8 mouse cellular contexts compared by ENCODE assay signal in genomic region chrX:9272460-9273361, GRCm38 (mm10). TPM values are rescaled to one million over a fixed set of nuclear protein-coding genes. Genes with fewer than 3 reads are reported as not detected.
A peak's percentile ranks its signal among the peaks of the same experiment; 100 is the strongest.
DNase-seq lines count a peak whose midpoint lies in the region; ATAC-seq and TF ChIP-seq lines count a peak whose summit lies in the region.

Gene Xk, plus strand, starts transcription at chrX:9272756.

- DNase-seq in layer of hippocampus, adult 11-12 months (ENCODE audit: low spot score): peak; percentile 11
- no peak for DNase-seq in layer of hippocampus, adult 9-10 months (ENCODE audit: low spot score)
- DNase-seq in embryonic facial prominence, embryonic 11.5 days (ENCODE audit: low spot score): peak; percentile 57
- peak; percentile 55 to 66 for DNase-seq in heart, adult 18-20 months
- DNase-seq in kidney, adult 18-20 months: peak; percentile 42
- DNase-seq in limb, embryonic 14.5 days (ENCODE audit: low spot score): peak; percentile 30
- DNase-seq in midbrain, embryonic 14.5 days: peak; percentile 74
- DNase-seq in spleen, adult 2 months (ENCODE audit: low read depth in 1 of 2, low spot score in 2 of 2): peak; percentile 15 to 53

- TF ChIP-seq POLR2A in limb, embryonic 14.5 days (IDR thresholded peaks at IDR 0.05; ENCODE audit: borderline replicate concordance, extremely low read depth, insufficient read depth, insufficient read length): no peak
- no peak for TF ChIP-seq POLR2A in spleen, adult 2 months (IDR thresholded peaks at IDR 0.05; ENCODE audit: low read depth, low read length)

- H3K27ac ChIP-seq in embryonic facial prominence, embryonic 11.5 days (replicated peaks; ENCODE audit: low read depth, low read length): no peak within 1 kb of the TSS
- no peak within 1 kb of the TSS for H3K27ac ChIP-seq in limb, embryonic 14.5 days (replicated peaks; ENCODE audit: low read depth, low read length)
- H3K27ac ChIP-seq in midbrain, embryonic 14.5 days (replicated peaks; ENCODE audit: low read depth, low read length): peak within 1 kb of the TSS; percentile 55
- peak within 1 kb of the TSS; percentile 74 for H3K27ac ChIP-seq in spleen, adult 2 months (ENCODE audit: insufficient read depth, low read length)

- no peaks in the 10 kb centered on the region for H3K9me3 ChIP-seq in embryonic facial prominence, embryonic 11.5 days (replicated peaks; ENCODE audit: control insufficient read depth, low read length)
- no peaks in the 10 kb centered on the region for H3K9me3 ChIP-seq in limb, embryonic 14.5 days (ENCODE audit: control insufficient read depth, low read length)
- H3K9me3 ChIP-seq in midbrain, embryonic 14.5 days (ENCODE audit: control insufficient read depth, low read length): no peaks in the 10 kb centered on the region

- no peaks in the 10 kb centered on the region for H3K27me3 ChIP-seq in embryonic facial prominence, embryonic 11.5 days (ENCODE audit: control insufficient read depth, insufficient read depth, low read length)
- H3K27me3 ChIP-seq in limb, embryonic 14.5 days (ENCODE audit: control insufficient read depth, insufficient read depth, low read length): no peaks in the 10 kb centered on the region; the same call in 1 of the 2 replicates
- H3K27me3 ChIP-seq in midbrain, embryonic 14.5 days (ENCODE audit: control insufficient read depth, insufficient read depth, low read length): no peaks in the 10 kb centered on the region
- no peaks in the 10 kb centered on the region for H3K27me3 ChIP-seq in spleen, adult 2 months (ENCODE audit: control insufficient read depth, insufficient read depth, low read length)

- peak; percentile 93 for ATAC-seq in embryonic facial prominence, embryonic 11.5 days (replicated peaks; ENCODE audit: insufficient number of reproducible peaks, low FRiP score, low TSS enrichment, low read depth)
- ATAC-seq in limb, embryonic 14.5 days (ENCODE audit: low FRiP score, low read depth): peak; percentile 70
- ATAC-seq in midbrain, embryonic 14.5 days (ENCODE audit: low FRiP score, low TSS enrichment): peak; percentile 90

- no peaks in the 10 kb centered on the region for H3K36me3 ChIP-seq in embryonic facial prominence, embryonic 11.5 days (replicated peaks; ENCODE audit: control insufficient read depth, insufficient read depth, low read depth, low read length)
- H3K36me3 ChIP-seq in limb, embryonic 14.5 days (ENCODE audit: control insufficient read depth, insufficient read depth, low read length): no peaks in the 10 kb centered on the region
- no peaks in the 10 kb centered on the region for H3K36me3 ChIP-seq in midbrain, embryonic 14.5 days (ENCODE audit: control insufficient read depth, insufficient read depth, low read length)
- H3K36me3 ChIP-seq in spleen, adult 2 months (ENCODE audit: control insufficient read depth, insufficient read depth, low read length): no peaks in the 10 kb centered on the region

- H3K4me1 ChIP-seq in embryonic facial prominence, embryonic 11.5 days (ENCODE audit: control insufficient read depth, insufficient read depth, low read length): no peaks in the 10 kb centered on the region
- no peaks in the 10 kb centered on the region for H3K4me1 ChIP-seq in limb, embryonic 14.5 days (ENCODE audit: control insufficient read depth, insufficient read depth, low read length)
- H3K4me1 ChIP-seq in midbrain, embryonic 14.5 days (ENCODE audit: control insufficient read depth, insufficient read depth, low read length): no peaks in the 10 kb centered on the region
- H3K4me1 ChIP-seq in spleen, adult 2 months (ENCODE audit: control insufficient read depth, insufficient read depth, insufficient read length): no peaks in the 10 kb centered on the region; the same call in 1 of the 2 replicates

- peak within 1 kb of the TSS; percentile 55 for H3K4me3 ChIP-seq in embryonic facial prominence, embryonic 11.5 days (ENCODE audit: low read depth, low read length)
- peak within 1 kb of the TSS; percentile 55 for H3K4me3 ChIP-seq in limb, embryonic 14.5 days (replicated peaks; ENCODE audit: low read length)
- H3K4me3 ChIP-seq in midbrain, embryonic 14.5 days (replicated peaks; ENCODE audit: low read depth, low read length): peak within 1 kb of the TSS; percentile 50
- H3K4me3 ChIP-seq in spleen, adult 2 months (ENCODE audit: extremely low read depth, insufficient read depth, insufficient read length): peak within 1 kb of the TSS; percentile 68

- H3K4me2 ChIP-seq in embryonic facial prominence, embryonic 11.5 days (ENCODE audit: low read depth, low read length): peak within 1 kb of the TSS; percentile 52
- peak within 1 kb of the TSS; percentile 53 for H3K4me2 ChIP-seq in limb, embryonic 14.5 days (replicated peaks; ENCODE audit: low read depth, low read length, severe bottlenecking)
- peak within 1 kb of the TSS; percentile 53 for H3K4me2 ChIP-seq in midbrain, embryonic 14.5 days (ENCODE audit: low read length)

- H3K9ac ChIP-seq in embryonic facial prominence, embryonic 11.5 days (replicated peaks; ENCODE audit: low read length): peak within 1 kb of the TSS; percentile 65
- H3K9ac ChIP-seq in limb, embryonic 14.5 days (ENCODE audit: low read depth, low read length, severe bottlenecking): peak within 1 kb of the TSS; percentile 56
- peak within 1 kb of the TSS; percentile 57 for H3K9ac ChIP-seq in midbrain, embryonic 14.5 days (replicated peaks; ENCODE audit: low read length)

- no peak for TF ChIP-seq CTCF in spleen, adult 2 months (IDR thresholded peaks at IDR 0.05; ENCODE audit: extremely low read depth, insufficient read depth, insufficient read length, insufficient replicate concordance)

- 9% methylated on average over 39 of the region's 94 CpGs for WGBS in embryonic facial prominence, embryonic 11.5 days
- WGBS in limb, embryonic 14.5 days: 16% methylated on average over 36 of the region's 94 CpGs
- 21% methylated on average over 77 of the region's 94 CpGs for WGBS in midbrain, embryonic 14.5 days
- 17% methylated on average over 62 of the region's 94 CpGs for WGBS in spleen, adult 2 months

RNA-seq across cellular contexts. Expression of gene Xk, which starts in this region (rescaled TPM):
- 2.4 and 2.9 TPM in 2 replicates for polyA plus RNA-seq in embryonic facial prominence, embryonic 11.5 days (2014; fragmentation: Nextera tagmentation; extraction: Ambion mirVana)
- 1 to 10 TPM; 9.3 to 9.6 TPM for total RNA-seq in heart, adult 18-20 months (2021)
- polyA plus RNA-seq in limb, embryonic 14.5 days (2012; rRNA removed): 0.84 and 0.95 TPM in 2 replicates
- polyA plus RNA-seq in limb, embryonic 14.5 days (2014; fragmentation: Nextera tagmentation; extraction: Ambion mirVana): 0.80 and 0.86 TPM in 2 replicates
- 3.6 and 5.0 TPM in 2 replicates for polyA plus RNA-seq in midbrain, embryonic 14.5 days (2014; fragmentation: Nextera tagmentation; extraction: Ambion mirVana)
- polyA plus RNA-seq in spleen, adult 2 months (2012; rRNA removed): 2.2 and 3.6 TPM in 2 replicates

Comparison
In these comparisons a context has a peak if more than half of its experiments do, and no peak if none do; other contexts are left out.
1. Peak in DNase-seq, ATAC-seq, H3K4me3 ChIP-seq, H3K9ac ChIP-seq and H3K4me2 ChIP-seq in limb, embryonic 14.5 days; RNA of the gene not detected or under 1 TPM.
2. H3K27ac ChIP-seq: peak in midbrain, embryonic 14.5 days (single experiment) and spleen, adult 2 months (single experiment); none in embryonic facial prominence, embryonic 11.5 days (single experiment) and limb, embryonic 14.5 days (single experiment).
3. Peak in every context shown above with its lines, with median percentiles within 50 percentile points of each other: ATAC-seq, H3K4me2 ChIP-seq, H3K4me3 ChIP-seq and H3K9ac ChIP-seq.